Mouse (Mus musculus) urinary bladder, postnatal 25 days (tissue): Measurements from ENCODE around the gene Prss34.

Experiments
- DNase-seq: peaks from one replicate; pipeline ENCODE4 v3.0.0; 2022; ENCODE audit warnings: low spot score

Gene Prss34

DNA sequence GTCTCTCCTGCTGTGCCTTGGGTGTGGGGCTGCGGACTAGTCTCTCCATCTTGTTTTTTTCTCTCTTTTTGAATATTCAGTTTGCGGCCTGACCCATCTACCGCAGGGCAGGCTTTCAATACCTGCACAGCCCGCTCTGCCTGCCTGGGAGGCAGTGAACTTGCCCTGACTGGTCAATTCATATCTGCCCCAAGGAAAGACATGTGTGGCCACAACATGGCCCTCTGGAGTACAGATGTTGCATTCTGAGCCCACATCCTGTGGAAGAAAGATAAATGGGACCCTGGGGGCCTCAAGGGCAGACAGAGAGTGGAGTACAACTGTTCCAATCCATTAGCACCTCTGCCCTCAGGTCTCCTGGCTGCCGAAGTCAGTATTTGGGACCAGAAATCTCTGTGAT, at the start of gene Prss34:
Gene Prss34 (plus strand): TSS at position 301 of the 400 bp plus-strand sequence.
- DNase-seq = no peak

DNA sequence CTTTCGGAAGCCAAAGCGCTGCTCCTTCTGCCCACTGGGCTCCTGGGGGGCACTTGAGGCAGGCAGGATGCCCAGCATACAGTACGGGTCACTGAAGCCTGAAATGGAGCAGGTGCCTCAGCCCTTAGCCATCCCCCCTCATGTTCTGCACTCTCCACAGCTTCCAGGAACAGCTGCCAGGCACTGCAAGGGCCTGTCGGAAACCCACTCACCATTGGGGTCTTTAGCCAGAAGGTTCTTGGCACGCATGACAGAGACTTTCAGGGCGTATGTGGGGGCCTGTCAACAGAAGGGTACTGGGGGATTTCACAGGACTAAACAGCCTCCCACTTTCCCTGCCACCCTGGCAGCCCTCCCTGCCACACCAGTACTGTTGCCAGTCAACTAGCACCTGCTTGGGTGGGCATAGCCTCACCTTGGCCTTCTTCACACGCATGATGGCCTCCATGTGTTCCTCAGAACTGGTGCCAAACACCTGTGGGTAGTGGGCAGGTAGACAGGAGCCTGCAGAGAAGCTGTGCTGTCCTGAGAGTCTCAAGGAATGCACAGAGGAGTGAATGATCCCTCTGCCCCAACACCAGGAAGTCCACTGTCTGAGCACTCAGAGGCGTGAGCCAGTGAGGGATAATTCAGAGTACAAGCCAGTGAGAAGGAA, 47.9 kb upstream of the Prss34 start:
- no peak for DNase-seq

DNA sequence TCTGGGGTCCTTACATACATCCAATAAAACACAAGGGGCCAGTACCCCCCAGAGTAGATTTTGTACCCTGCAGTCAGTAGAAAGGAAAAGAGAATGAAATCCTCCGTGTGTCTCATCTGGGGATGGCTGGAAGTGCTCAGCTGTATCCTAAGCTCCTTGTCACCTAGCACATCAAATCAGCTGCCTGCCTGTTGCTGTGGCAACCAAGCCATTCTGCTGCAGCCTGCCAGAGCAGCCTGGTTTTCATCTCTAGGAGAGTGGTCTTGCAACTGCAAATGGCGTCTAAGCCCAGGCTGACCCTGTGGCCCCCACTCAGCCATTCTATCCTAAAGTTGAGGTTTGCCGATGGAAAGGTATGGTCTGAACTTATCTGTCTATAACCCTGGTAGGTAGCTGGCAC, 45.6 kb upstream of the Prss34 start:
- no peak for DNase-seq

DNA sequence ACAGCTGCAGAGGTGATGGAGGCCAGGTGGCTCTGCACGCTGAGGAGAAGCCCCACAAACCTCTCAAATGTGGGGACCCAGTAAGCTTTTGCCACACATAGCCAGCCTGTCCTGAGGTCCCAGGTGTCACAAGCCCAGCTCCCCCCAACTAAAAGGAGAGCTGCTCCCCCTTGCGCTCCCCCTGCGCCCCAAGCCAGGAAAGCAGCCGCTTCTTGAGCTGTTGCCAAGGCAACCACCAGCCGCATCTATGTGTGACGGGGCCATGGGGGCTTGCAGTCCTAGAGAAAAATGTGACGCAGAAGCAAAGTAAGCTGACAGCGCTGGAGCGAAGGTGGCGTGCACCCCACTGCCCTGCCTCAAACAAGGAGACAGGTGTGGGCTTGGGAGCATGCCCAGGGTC, 44.4 kb upstream of the Prss34 start:
- DNase-seq = no peak

DNA sequence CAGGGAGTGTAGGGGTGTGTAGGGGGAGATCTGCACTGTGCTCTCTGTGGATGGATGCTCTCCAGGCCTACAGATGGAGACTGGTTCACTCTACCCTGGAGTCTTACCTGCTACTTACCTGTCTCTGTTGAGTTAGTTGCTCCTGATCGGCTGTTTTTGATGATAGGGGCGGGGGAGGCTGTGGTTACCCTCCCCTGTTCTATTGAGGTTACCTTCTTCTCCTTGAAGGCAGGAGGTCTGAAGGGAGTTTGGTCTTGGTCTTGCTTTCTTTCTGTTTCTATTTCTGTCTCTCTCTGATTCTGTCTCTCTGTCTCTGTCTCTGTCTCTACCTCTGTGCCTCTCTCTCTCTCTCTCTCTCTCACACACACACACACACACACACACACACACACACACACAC, 43.1 kb upstream of the Prss34 start:
- DNase-seq = no peak

DNA sequence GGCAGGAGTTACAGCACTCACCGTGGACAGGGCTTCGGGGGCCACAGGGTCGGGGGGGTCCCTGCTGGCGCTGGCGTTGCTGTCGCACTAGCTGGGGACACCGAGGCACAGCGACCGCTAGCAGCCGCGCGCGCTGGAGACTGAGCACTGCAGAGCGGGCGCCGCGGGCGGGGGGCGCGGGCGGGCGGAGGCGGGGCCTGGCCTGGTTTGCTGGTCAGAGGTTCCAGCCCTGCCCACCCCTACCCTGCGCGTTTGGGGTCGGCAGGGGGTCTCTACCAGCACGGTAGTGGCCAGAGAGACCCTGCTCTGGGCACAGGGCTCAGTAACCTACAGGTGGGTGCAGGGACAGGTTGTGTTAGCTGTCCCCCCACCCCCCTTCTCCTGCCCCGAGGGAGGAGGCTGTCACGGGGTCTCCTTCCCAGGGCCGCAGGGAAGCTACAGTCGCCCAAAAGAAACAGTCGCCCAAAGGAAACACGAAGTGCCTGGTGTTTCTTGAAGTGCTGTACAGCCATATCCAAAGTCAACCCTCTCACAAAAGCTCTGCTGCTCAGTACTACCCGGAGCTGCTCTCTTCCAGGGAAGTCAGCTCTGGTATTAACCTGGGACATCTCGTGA, 41.9 kb upstream of the Prss34 start, which contains the start of gene Baiap3:
Gene Baiap3 (minus strand): TSS at position 225 of the 615 bp plus-strand sequence.
- no peak for DNase-seq

DNA sequence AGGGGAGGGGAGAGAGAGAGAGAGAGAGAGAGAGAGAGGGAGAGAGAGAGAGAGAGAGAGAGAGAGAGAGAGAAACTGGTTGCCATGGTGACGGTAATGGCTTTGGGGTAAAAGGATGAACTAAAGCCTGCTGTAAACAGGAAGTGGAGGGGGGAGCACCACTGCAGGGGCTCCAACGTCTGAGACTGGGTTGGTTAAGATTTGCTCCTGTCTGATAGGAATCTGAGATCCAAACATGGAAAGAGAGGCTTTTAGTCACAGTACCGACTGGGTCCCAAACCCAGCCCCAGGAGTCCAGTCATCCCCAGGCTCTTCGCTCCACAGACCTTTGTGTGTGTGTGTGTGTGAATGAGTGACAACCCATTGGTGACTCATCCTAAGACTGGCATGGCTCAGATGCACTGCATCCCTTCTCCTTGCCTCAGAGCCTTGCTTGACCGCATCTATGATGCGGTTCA, 40.4 kb upstream of the Prss34 start:
- DNase-seq = no peak

DNA sequence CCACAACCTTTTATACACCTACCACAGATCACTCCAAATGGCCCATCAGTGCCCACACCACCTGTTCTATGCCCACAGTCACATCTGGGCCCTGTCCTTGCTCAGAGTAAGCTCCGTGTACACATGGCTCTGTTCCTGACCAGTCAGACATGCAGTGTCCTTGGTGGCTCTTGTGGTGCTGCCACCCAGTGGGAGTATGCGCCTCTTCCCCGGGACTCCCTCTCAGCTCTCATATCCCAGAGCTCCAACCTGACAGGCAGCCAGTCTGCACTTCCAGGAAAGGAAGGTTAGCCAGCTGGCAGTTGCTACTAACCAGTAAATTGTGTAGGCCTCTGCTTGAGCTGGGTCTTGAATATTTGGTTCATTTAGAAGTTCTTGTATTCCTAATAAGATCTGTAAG, 33.7 kb upstream of the Prss34 start:
- DNase-seq = no peak

DNA sequence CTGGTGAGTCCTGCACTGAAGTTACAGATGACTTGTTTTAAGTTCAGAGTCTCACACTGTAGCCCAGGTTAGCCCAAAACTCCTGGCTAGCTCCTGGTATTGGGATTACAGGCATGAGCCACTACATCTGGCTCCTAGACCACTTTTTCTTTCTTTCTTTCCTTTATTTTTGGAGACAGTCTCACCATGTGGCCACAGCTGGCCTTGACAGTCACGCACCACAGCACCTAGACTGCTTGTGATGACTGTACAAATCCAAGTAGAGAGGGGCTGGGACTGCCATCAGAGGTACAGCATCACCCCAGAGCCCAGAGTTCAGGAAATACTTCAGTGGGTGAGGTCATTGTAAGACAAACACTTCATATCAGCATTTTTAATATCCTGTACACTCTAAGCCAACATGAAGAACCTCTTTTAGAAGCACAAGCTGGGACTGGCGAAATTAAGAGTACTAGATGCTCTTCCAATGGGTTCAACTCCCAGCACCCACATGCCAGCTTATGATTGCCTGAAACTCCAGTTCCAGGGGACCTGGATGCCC, 27.3 kb upstream of the Prss34 start:
- DNase-seq = no peak

DNA sequence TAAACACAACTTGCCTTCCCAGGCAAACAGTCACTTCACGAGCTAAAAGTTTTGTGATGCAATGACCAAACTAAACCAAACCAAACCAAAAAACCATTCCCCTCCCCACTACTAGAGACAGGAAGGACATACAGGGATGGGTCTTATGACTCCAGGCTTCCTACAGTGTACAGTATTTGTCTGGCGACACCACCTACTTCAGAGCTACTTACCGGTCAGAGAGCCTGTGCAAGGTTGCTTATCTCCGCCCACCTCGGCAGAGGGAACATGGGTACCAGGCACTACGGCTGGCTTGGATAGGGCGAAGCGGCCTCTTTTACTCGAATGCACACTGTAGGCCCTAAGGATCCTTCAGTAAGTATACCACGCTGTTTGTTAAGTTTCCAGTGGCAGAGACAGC, 25.9 kb upstream of the Prss34 start:
- DNase-seq = no peak

DNA sequence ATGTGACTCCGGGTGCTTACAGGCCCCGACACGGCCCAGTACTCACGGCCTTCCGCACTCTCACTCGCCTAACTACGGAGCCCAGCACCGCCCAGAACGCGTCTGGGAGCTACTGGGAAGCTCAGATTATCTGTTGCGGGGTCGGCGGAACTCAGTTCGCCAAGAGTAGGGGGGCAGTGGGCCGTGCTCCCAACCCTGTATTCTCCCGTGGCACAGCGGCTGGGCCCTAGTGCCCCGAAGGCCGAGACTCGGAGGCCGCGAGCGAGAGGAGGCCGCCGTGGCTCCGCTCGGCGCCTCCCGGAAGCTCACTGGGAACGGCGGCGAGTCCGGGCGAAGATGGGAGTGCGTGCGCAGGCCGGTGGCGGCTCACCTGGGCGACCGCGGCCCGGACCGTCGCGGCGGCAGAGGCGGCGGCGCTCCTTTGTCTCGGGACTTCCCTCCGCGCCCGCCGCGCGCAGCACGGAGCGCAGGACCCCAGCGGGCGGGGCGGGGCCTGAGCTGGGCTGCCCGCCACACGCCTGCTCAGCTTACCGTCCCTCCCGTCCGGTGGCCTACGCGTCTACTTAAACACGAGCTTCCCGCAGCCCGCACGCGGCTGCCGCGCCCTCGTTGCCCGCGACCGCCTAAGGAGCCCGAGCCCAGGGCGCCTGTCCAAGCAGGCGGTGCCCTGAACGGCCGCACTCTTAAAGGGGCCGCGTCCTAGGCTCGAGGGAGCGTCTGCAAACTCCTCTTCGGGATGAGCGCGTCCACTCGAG, 25.1 kb upstream of the Prss34 start:
- DNase-seq = peak; percentile 83

DNA sequence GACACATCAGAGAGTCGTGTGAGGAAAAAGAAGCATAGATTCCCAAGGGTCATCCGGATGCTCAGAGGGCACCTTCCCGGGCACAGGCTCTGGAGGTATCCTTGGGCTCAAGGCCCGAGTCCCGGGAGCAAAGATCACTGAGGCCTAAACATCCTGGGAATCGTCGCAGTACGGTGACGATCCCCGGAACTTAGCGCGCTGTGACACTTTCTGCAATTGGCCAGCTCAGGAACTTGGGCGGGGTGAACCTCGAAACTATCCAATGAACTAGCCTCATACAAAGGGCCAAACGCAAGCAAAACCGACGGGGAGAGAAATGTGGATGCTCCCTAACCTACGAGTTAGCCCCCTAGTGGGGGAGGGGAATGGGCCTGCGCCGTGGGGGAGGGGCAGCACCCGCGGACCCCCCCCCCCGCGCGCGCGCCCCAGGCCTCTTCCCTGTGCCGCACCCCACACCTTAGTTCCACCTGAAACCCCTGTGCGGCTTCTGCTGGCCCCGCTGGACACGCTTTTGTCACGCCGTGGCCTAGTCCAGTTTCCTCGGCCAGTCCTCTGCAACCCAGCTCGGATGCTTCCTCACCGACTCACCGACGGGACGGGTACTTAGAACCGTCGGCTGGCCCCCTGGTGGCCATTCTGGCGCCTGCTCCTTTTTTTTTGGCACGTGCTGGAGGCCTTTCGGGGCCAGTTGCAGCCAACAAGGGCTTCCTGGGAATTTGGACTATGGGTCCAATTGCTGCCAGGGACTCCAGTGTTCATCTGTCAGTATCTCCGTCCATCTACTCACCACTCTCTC, 24.3 kb upstream of the Prss34 start:
- peak; percentile 88 for DNase-seq

DNA sequence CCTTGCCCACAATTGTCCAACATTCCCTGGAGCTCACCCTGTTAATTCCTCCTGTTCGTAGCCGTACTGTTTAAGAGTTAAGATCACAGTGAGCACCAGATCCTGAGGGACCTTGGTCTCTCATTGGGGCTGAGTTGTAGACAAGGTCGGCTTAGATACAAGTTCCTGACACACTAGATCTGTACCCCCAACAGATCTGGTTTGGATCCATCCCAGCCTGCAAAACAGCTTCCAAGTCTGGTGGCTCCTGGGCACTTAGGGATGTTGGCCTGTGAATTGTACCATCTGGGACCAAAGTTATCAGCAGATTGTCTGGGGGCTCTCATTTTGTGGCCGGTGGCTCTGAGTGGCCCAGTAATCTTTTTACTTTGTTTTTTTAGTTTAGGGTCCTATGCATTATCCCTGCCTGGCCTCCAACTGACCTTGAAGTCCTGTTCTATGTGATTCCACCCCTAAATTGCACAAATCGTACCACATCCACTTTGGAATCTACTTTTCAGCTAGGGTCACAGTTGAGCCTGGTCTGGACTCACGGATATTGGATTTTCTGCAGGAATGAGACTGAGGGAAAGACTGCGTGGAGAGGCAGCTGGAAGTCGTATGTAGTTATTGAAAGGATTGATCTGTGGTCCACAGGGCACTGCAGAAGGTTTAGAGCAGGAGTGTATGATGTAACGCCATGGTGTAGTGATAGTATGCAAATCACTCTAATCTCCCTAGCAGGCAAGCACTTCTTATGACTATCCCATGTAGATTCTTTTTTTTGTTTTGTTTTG, 23.4 kb upstream of the Prss34 start, which contains the start of gene Ube2i:
Gene Ube2i (minus strand): TSS at position 52 of the 776 bp plus-strand sequence.
- DNase-seq = no peak

DNA sequence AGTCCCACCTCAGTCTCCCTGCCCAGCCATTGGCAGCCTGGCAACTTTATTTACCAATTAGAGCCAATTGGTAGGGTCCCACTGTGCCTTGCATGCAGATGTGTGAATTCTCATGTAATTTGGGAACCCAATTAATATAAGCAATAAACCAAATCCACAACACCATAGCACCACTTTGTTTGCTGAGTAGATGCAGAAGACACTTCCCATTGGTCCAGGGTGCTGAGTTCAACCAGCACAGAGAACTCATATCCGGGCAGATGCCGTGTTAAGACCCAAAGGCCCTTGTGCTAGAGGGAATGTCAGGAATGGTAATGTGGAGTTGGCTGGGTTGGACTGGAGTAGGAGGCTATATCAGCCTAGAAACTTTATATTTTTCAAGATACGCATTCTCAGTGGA, 22.4 kb upstream of the Prss34 start:
- DNase-seq = no peak

DNA sequence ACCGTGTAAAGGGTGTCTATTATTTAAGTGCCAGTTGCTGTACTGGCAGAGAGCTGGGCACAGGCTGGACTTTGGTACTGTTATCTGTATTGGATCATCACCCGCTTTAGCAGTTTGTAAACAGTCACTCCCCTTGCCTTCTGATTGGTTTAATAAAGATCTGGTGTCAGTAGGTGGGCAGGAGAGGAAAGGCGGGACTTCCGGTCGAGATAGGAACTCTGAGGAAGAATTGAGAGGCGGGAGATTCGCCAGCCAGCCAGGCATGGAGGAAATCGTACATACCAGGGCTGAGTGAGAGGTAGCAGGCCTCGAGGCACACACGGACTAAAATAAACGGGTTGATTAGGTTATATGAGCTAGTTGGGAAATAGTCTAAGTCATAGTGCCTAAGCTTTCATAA, 16.1 kb upstream of the Prss34 start:
- DNase-seq = peak; percentile 48

DNA sequence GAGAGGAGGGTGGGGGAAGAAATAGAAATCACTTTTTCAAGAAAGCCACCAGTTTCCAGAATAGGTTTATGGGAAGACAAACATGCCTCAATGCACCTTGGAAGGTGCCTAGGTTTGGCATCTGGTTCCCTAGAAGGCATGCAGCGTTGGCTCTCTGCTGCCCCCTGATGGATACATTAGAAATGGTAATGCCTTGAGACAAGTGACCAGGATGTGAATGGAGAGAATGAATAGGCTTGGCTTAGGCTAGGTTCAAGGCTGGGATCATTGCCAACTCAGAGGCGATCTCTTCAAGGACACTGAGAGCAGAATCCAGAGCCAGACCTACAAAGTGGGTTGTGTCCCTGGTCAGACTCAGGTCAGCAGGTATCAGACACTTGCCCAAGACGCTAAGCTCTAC, 13.2 kb upstream of the Prss34 start:
- DNase-seq = peak; percentile 68

DNA sequence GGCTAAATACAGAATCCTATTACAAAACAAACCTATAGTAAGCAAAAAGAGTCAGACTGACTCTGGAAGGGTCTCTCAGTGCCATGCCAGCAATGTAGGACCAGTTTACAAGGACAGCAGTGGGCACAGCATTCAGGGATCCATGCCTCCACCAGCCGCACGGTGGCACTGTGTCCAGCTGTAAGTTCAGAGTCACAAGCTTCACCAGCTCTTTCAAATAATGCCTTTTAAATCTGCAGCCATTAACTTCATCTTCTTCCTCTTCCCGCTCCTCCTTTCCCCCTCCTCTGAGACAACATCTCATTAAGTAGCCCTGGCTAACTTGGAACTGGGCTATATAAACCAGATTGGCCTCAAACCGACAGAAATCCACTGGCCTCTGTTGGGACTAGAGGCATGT, 9.4 kb upstream of the Prss34 start:
- DNase-seq = peak; percentile 28

DNA sequence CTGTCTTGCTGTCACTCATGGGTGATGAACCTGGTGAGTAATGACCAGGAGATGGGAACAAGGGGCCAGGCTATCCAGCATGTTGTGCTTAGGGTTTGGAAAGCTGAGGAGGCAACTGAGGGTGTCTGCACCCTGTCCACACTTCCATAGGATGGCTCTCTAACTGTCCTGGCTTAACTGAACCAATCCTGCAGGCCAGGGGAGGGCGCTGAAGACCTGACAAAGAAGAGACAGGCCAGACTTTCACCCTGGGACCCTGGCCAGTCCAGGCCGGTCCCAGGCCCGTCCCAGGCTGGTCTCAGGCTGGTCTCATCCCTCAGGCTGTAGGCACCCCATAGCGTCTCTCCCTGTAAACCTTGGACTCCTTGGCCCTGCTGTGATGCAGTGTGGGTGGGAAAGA, 7.8 kb upstream of the Prss34 start:
- DNase-seq = no peak

DNA sequence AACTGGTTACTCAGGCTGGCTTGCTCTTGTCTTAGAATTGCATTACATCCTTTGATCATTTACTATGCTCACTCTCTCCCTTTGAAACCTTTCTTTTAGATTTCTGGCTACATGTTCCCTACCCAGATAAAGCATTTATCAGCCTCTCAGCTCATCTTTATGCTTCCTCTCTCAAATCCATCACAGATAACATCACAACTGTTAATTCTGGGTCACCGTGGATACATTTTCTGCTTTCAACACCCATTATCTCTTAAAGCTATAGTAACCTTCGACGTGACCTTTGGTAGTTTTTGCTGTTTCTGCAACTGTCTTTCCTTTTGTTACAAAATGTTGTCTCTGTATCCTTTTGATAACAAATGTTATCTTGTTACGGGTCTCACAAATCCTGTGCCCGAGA, 4.7 kb upstream of the Prss34 start:
- no peak for DNase-seq

DNA sequence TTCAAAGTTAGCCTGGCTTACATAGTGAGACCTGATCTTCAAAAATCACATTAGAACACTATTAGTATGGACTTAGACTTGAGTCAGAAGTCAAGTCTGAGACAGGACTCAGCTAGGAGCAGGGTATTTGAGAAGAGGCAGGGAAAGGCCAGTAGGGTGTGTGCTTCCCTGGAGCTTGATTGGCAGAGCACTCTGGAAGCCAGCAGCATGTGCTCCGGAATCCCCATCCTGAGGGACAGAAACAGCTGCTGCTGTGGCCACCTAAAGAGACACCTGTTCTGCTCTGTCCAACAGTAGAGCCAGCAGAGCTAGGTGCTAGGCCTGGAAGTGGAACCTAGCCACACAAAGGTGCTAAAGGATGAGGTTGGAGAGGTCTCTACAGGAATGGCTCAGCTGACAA, 4.1 kb upstream of the Prss34 start:
- DNase-seq = no peak

DNA sequence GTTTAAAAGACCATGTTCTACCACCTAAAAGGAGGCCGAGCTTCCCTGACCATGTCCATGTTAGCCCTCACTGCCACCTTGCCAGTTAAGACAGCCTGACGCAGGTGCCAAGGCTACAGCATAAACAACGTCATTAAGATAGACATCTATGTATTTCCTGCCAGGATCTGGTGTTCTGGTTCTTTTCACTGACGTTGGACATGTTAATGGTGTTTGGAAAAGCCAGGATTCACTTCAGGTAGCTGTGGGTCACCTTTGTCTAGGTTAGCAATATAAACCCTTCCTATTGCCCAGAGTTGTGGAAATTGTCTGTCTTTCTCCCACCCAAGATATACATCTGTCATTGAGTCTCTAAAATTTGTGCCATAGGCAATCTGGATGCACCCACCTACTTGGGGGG, 10.2 kb downstream of the Prss34 start, which contains the start of gene Prss28:
Gene Prss28 (plus strand): TSS at position 301 of the 400 bp plus-strand sequence.
- DNase-seq = no peak
